Mouse (Mus musculus) liver, embryonic 14.5 days (tissue): ENCODE data around the gene Il6st.

Source experiments
- CTCF ChIP-seq: IDR thresholded peaks from 2 replicates; pipeline ENCODE4 v1.5.1; 2016; ENCODE audit warnings: antibody characterized with exemption, low read depth, control low read depth
- EP300 ChIP-seq: IDR thresholded peaks from 2 replicates; pipeline ENCODE4 v1.6.1; 2016; ENCODE audit warnings: antibody characterized with exemption, low read depth

DNA sequence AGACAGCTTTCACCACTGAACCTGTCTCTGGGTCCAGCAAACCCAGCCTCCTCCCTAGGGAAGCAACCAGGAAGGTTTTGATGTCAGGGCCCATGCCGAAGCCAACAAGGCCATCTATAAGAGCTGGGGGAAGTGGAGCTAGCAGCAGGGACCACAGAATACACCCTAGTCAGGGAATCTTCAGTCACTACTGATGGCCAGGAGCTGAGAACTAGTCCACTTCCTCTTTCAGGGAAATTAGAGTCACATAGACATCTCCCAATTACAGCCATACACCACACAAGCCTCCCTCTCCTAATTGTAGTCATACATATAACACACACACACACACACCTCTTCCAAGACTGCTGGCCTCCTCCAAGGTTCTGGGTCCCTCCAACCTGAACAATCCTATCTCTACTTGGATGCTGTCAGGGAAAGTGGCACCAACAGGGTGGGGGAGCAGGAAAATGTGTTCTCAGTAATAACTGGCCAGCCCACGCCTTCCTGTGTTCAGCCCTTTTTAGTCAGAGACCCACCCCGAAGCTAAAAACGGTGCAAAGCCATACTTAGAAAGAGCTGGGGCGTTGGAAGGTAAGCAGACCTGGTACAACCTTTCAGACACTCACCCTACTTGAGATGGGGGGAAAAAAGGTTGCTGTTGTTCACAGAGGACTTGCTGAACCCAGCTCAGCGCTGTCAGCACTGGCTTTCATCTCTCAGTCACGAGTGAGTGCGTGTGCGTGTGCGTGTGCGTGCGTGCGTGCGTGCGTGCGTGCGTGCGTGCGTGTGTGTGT lies 46.8 kb downstream of the Il6st start:
- TF ChIP-seq EP300 (no peak), CTCF (no peak)
